Mouse (Mus musculus) monocyte, adult 5-6 weeks (primary cell): ENCODE data around the gene Rsph10b. TPM values are rescaled to one million over a fixed set of nuclear protein-coding genes. Genes with fewer than 3 reads are reported as not detected.

Source experiments
- ATAC-seq: fragments of 153-309, 156-312 bp; replicated peaks from 2 replicates; pipeline ENCODE4 v1.8.0; 2017; ENCODE audit warnings: mild to moderate bottlenecking; ENCODE audit not compliant: low TSS enrichment, insufficient number of reproducible peaks, severe bottlenecking, poor library complexity, low FRiP score
- total RNA-seq: library from RNA; stranded (forward); fragments of 200-1000, 200-491, 200-594 nt; gene quantifications from 3 replicates; pipeline ENCODE4 v1.2.3, GENCODE M21; 2017

Rsph10b gene
- total RNA-seq, 1 experiment from 2014 or later, result 1.9 TPM

DNA sequence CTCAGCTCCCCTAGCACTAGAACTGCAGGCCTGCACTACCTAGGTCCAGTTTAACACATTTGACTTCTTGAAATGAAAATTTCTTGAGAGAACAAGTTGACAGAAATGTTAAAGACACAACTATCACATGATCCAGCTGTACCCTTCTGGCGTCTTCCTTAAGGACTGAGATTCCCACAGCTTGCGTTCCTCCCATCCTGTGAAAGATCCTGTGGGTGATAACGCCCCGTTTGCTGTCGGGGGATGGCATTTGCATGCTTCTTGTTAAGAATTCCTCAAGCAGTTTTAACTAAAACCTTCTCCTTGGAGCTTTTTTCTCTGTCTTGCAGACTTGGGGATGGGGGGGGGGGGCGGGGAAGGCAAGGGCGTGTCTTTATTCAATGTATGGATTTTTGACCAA lies 101.7 kb downstream of the Rsph10b start:
- ATAC-seq, result no peak

Other genes with a start within 250 kb of the Rsph10b start
- gene Usp42, start 200.8 kb upstream of the Rsph10b start, total RNA-seq, result 10.6 to 19.8 TPM (median 19.1 TPM) in 3 replicates
- 47.6 to 48.1 TPM (median 48.0 TPM) in 3 replicates for gene Eif2ak1, start 115.2 kb upstream of the Rsph10b start, total RNA-seq
- 0.39 to 1.8 TPM in 2 of 3 replicates, not detected in the other for gene Ankrd61, start 35.4 kb upstream of the Rsph10b start, total RNA-seq
- 4.3 to 18.0 TPM (median 11.7 TPM) in 3 replicates for gene Aimp2, start 23.2 kb upstream of the Rsph10b start, total RNA-seq
- gene Pms2, start 23.1 kb upstream of the Rsph10b start, total RNA-seq, result 11.8 to 24.5 TPM (median 17.7 TPM) in 3 replicates
- 2.9 TPM in 1 of 3 replicates, not detected in the others for gene Gm42421, start 4.9 kb upstream of the Rsph10b start, total RNA-seq
- 75.1 to 99.1 TPM (median 81.7 TPM) in 3 replicates for gene Ccz1, start 81.8 kb downstream of the Rsph10b start, total RNA-seq
- not detected in 3 replicates for gene Ocm, start 93.6 kb downstream of the Rsph10b start, total RNA-seq
- 11.2 to 18.6 TPM (median 12.8 TPM) in 3 replicates for gene Lmtk2, start 167.4 kb downstream of the Rsph10b start, total RNA-seq